Mouse (Mus musculus) liver, embryonic 13.5 days (tissue): Measurements from ENCODE around the gene Tmem192. TPM values are rescaled to one million over a fixed set of nuclear protein-coding genes. Genes with fewer than 3 reads are reported as not detected.

Source experiments
- ATAC-seq: fragments of 200-750 bp; cut with Nextera tagmentation; 2 replicates; pipeline ENCODE4 v1.8.0; 2017; ENCODE audit warnings: low read depth, mild to moderate bottlenecking, moderate number of reproducible peaks, moderate library complexity
- DNase-seq: peaks from one replicate; pipeline ENCODE4 v3.0.0; 2022
- H3K27ac ChIP-seq: fragments of 300-500 bp; sonication (generic); 2 replicates; pipeline ENCODE4 v1.5.1; 2015; ENCODE audit warnings: moderate library complexity, mild to moderate bottlenecking, inconsistent platforms
- H3K27me3 ChIP-seq: fragments of 300-500 bp; sonication (generic); 2 replicates; pipeline ENCODE4 v1.6.1; 2015; ENCODE audit warnings: mild to moderate bottlenecking, inconsistent platforms
- H3K36me3 ChIP-seq: fragments of 300-500 bp; sonication (generic); 2 replicates; pipeline ENCODE4 v1.6.1; 2015; ENCODE audit warnings: mild to moderate bottlenecking, inconsistent platforms
- H3K4me1 ChIP-seq: fragments of 300-500 bp; sonication (generic); replicated peaks from 2 replicates; pipeline ENCODE4 v1.6.1; 2015; ENCODE audit warnings: inconsistent platforms
- H3K4me2 ChIP-seq: fragments of 300-500 bp; sonication (generic); 2 replicates; pipeline ENCODE4 v1.6.1; 2015; ENCODE audit warnings: inconsistent platforms, mild to moderate bottlenecking, moderate library complexity
- H3K4me3 ChIP-seq: fragments of 300-500 bp; sonication (generic); replicated peaks from 2 replicates; pipeline ENCODE4 v1.5.1; 2015; ENCODE audit warnings: mild to moderate bottlenecking, inconsistent platforms
- H3K9ac ChIP-seq: fragments of 300-500 bp; sonication (generic); 2 replicates; pipeline ENCODE4 v1.6.1; 2015; ENCODE audit warnings: mild to moderate bottlenecking, inconsistent platforms
- H3K9me3 ChIP-seq: fragments of 300-500 bp; sonication (generic); replicated peaks from 2 replicates; pipeline ENCODE4 v1.6.1; 2016; ENCODE audit warnings: inconsistent platforms
- WGBS: fragments of 180-500 bp; shearing (Covaris S2); methylation state at CpG from one replicate; pipeline ENCODE4 v1.1.7; 2015; ENCODE audit not compliant: insufficient replicate concordance; 5-methylcytosine and 5-hydroxymethylcytosine counted together
- polyA plus RNA-seq: library from polyadenylated mRNA; unstranded; fragments of >200 nt; fragmentation: Nextera tagmentation; extraction: Ambion mirVana; gene quantifications from 2 replicates; pipeline ENCODE4 v1.2.1, GENCODE M21; 2015

Gene Tmem192
- polyA plus RNA-seq, 1 experiment from 2014 or later: 17.6 TPM

DNA sequence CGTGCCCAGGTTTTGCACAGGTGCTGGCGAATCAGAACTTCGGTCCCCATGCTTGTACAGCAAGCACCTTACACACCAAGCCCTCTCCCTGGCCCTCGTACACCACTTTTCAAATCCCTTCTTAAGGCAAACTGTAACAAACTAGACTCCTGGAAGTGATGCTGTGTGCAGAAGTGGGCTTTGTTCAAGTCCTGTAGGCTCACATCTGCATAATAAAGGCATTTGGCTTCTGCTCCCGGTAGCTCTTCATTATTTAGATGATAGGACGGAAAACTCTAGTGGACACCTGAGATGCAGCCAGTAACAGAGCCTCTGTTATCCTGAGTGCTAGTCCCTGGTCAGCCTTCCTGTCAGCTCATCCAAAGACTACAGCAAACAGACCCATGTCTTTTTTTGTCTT is 18.0 kb upstream of the Tmem192 start:
- 73% methylated on average over 6 of the region's 6 CpGs for WGBS
- Histone ChIP-seq H3K4me3 (no peak overlapping the region), H3K9ac (no peak overlapping the region), H3K9me3 (no peaks in the 10 kb centered on the region), H3K27ac (no peak overlapping the region), H3K4me1 (no peaks in the 10 kb centered on the region), H3K4me2 (no peak overlapping the region), H3K36me3 (no peaks in the 10 kb centered on the region), H3K27me3 (no peaks in the 10 kb centered on the region)
- ATAC-seq: no peak
- DNase-seq: no peak

DNA sequence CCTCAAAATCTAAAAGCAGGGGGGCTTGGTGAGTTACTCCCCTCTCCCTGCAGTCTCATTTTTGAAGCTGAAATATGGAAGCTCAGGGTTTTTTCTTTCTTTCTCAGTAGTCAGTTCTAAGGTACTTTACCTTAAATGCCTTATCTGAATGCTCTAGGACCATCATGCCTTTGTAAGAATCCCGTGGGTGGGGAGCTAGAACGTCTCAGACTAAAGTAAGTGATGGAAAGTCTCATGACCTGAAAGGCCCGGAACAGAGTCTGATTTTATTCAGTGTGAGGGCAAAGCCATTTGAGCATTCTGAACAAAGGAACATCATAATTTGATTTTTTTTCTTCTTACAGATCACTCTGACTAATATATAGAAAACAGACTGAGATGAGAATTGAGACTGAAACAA is 12.0 kb upstream of the Tmem192 start:
- DNase-seq (no peak), ATAC-seq (no peak)
- 62% methylated on average over 3 of the region's 3 CpGs for WGBS
- Histone ChIP-seq H3K4me1 (no peaks in the 10 kb centered on the region), H3K27ac (no peak overlapping the region), H3K27me3 (no peaks in the 10 kb centered on the region), H3K9ac (no peak overlapping the region), H3K36me3 (no peaks in the 10 kb centered on the region), H3K4me2 (no peak overlapping the region), H3K9me3 (no peaks in the 10 kb centered on the region), H3K4me3 (no peak overlapping the region)

DNA sequence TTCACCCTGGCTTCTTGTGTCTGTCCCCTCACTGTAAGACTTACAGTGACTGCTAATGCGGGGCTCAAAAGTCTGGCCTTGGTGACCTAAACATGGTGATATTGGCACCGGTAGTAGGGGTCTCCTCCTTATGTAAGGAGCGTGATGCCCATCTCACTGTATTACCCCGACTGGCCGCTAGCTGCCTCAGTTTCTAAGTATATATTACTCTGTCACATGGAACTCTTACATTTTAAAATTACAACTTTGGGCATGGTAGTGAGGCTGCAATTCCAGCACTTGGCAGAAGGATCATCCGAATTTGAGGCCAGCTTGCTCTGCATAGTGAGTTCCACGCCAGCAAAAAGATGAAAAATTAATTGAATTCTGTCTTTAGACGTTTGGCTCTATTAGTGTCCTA is 6.0 kb upstream of the Tmem192 start:
- DNase-seq (no peak), ATAC-seq (no peak)
- H3K4me2 ChIP-seq: no peak overlapping the region
- no peaks in the 10 kb centered on the region for H3K36me3 ChIP-seq
- no peaks in the 10 kb centered on the region for H3K9me3 ChIP-seq
- H3K4me3 ChIP-seq: no peak overlapping the region
- no peak overlapping the region for H3K27ac ChIP-seq
- no peaks in the 10 kb centered on the region; the same call in 1 of the 2 replicates for H3K4me1 ChIP-seq
- WGBS: 61% methylated on average over 8 of the region's 8 CpGs
- no peak overlapping the region for H3K9ac ChIP-seq
- H3K27me3 ChIP-seq: no peaks in the 10 kb centered on the region

DNA sequence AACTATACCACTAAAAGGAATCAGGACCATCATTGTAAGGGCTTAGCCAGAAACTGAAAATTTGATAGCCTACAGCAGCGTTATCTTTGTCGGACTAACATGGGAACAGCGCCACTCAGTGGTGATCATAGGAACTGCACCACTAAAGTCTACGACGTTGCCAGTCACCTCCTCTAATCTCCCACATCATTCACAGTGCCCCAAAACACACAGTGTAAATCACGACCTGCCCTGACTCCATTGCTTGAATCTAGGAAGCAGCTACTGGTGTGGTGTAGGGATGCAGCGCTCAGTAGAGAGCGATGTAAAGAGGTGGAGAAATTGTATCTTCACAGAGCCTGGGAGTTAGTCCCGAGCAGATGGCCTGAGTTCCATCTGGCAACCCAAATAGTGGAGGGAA is 5.5 kb upstream of the Tmem192 start:
- 0 out of 2 replicates have a peak, but pooled peaks have one; percentile 26 for ATAC-seq
- H3K27me3 ChIP-seq: no peaks in the 10 kb centered on the region
- 15% methylated on average over 9 of the region's 9 CpGs for WGBS
- H3K27ac ChIP-seq: no peak overlapping the region
- H3K4me1 ChIP-seq: no peaks in the 10 kb centered on the region; the same call in 1 of the 2 replicates
- no peaks in the 10 kb centered on the region for H3K36me3 ChIP-seq
- H3K9ac ChIP-seq: no peak overlapping the region
- H3K4me3 ChIP-seq: no peak overlapping the region
- DNase-seq: peak; percentile 26
- H3K9me3 ChIP-seq: no peaks in the 10 kb centered on the region
- H3K4me2 ChIP-seq: no peak overlapping the region

DNA sequence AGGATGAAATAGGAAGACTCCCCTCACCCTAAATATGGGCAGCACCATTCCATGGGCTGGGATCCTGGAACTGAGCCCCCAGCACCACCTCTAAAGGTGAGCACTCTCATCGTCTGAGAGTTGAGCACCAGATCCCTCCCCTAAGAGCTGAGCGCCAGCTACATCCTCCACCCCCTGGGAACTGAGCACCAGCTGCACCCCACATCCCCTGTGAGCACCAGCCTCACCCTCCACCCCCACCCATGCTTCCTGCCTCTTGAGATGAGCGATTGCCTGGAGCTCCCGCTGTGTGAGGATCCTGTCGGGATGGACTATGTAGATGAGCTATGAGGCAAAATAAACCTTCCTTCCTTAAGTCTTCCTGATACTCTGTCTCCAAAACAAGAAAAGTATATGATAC is 4.0 kb upstream of the Tmem192 start:
- no peak overlapping the region for H3K27ac ChIP-seq
- 32% methylated on average over 5 of the region's 5 CpGs for WGBS
- no peak for DNase-seq

DNA sequence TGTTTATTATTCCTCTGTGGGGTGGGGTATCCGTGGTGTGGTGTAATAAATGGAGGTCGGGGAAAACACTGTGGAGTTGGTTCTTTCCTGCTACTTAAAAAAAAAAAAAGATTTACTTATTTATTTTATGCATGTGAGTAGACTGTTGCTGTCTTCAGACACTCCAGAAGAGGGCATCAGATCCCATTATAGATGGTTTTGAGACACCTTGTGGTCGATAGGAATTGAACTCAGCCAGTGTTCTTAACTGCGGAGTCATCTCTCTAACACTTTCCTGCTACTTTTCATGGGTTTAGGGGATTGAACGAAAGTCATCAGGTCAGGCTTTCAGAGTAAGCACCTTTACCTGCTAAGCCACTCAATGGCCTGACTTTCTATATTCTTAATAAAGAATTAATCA is 2.2 kb upstream of the Tmem192 start:
- no peak overlapping the region for H3K4me3 ChIP-seq
- no peak overlapping the region for H3K4me2 ChIP-seq
- no peak overlapping the region for H3K9ac ChIP-seq
- no peaks in the 10 kb centered on the region for H3K9me3 ChIP-seq
- ATAC-seq (no peak), DNase-seq (no peak)
- no peaks in the 10 kb centered on the region for H3K36me3 ChIP-seq
- WGBS: 19% methylated on average over 5 of the region's 5 CpGs
- no peaks in the 10 kb centered on the region for H3K27me3 ChIP-seq
- H3K4me1 ChIP-seq: peaks cover 5% of the 10 kb centered on the region
- H3K27ac ChIP-seq: no peak overlapping the region

More for the DNA sequence above, 4.0 kb upstream of the Tmem192 start:
- Histone ChIP-seq H3K9ac (no peak overlapping the region), H3K4me1 (peaks cover 5% of the 10 kb centered on the region), H3K4me2 (no peak overlapping the region), H3K36me3 (no peaks in the 10 kb centered on the region), H3K27me3 (no peaks in the 10 kb centered on the region), H3K9me3 (no peaks in the 10 kb centered on the region), H3K4me3 (no peak overlapping the region)
- ATAC-seq: no peak

DNA sequence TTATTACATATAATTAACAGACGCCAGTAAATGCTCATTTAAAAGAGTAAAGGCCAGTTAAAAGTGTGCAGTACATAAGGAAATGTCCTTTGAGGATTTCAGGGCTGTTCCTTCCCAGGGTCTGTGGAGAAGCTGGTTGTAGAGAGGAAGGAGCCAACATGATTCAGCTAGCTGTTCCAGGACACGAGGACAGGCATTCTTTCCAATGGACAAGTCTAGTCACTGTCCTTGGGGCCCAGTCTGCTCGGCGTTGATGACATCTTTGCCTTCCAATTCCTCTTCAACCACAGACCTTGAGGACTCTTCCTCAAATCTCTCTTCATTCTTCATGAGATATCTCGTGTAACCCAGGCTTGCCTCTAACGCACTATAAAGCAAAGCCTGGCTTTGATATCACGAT is 1.4 kb upstream of the Tmem192 start:
- no peaks in the 10 kb centered on the region for H3K9me3 ChIP-seq
- no peak overlapping the region for H3K4me3 ChIP-seq
- H3K4me2 ChIP-seq: 0 out of 2 replicates have a peak overlapping the region, but pooled peaks have one; percentile 58
- no peaks in the 10 kb centered on the region for H3K36me3 ChIP-seq
- ATAC-seq (no peak), DNase-seq (no peak)
- H3K27ac ChIP-seq: no peak overlapping the region
- H3K27me3 ChIP-seq: no peaks in the 10 kb centered on the region
- WGBS: 38% methylated on average over 7 of the region's 7 CpGs
- peaks cover 5% of the 10 kb centered on the region for H3K4me1 ChIP-seq
- H3K9ac ChIP-seq: no peak overlapping the region

DNA sequence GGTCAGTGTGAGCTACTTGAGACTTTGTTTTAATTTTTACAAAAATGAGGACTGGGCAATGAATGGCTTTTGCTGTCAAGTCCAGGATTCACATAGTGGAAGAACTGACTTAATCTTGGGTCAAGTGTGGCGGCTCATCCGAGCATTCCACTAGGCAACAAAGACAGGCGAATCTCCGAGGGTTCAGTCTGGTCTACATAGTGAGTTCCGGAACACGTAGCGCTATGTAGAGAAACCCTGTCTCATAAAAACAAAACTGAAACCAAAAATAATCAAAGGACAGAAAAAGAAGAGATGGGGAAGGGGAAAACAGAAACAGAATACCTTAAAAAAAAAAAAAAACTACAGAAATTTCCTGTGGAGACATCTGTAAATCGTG is 555 bp upstream of the Tmem192 start:
- no peaks in the 10 kb centered on the region for H3K9me3 ChIP-seq
- H3K9ac ChIP-seq: peak overlapping the region; percentile 55; the same call in 1 of the 2 replicates
- H3K27ac ChIP-seq: no peak overlapping the region
- 38% methylated on average over 8 of the region's 8 CpGs for WGBS
- no peaks in the 10 kb centered on the region for H3K36me3 ChIP-seq
- peak overlapping the region; percentile 58 for H3K4me2 ChIP-seq
- peak overlapping the region; percentile 76 for H3K4me3 ChIP-seq
- ATAC-seq: no peak
- peaks cover 5% of the 10 kb centered on the region for H3K4me1 ChIP-seq
- H3K27me3 ChIP-seq: no peaks in the 10 kb centered on the region
- DNase-seq: no peak

DNA sequence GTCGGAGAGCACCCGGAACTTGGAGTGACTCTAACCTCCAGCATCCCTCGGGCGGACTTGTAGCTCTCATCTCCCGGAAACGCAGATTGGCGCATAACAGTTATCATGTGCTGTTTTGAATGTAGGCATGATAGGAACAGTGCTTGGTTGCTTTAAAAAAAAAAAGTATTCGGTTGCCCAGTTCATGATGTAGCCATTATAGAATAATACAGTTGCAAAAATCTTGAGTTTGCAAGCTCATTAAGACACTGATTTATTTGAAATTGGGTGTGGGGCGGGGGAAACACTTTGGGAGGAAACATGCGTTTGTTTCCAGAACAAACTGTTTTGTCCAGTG is 681 bp downstream of the Tmem192 start:
- 8% methylated on average over 10 of the region's 10 CpGs for WGBS
- Histone ChIP-seq H3K9ac (peak overlapping the region; percentile 76), H3K4me3 (peak overlapping the region; percentile 76), H3K27me3 (no peaks in the 10 kb centered on the region), H3K27ac (peak overlapping the region; percentile 76; the same call in 1 of the 2 replicates), H3K4me1 (peaks cover 5% of the 10 kb centered on the region), H3K36me3 (no peaks in the 10 kb centered on the region), H3K9me3 (no peaks in the 10 kb centered on the region), H3K4me2 (peak overlapping the region; percentile 87)
- DNase-seq (no peak), ATAC-seq (no peak)

DNA sequence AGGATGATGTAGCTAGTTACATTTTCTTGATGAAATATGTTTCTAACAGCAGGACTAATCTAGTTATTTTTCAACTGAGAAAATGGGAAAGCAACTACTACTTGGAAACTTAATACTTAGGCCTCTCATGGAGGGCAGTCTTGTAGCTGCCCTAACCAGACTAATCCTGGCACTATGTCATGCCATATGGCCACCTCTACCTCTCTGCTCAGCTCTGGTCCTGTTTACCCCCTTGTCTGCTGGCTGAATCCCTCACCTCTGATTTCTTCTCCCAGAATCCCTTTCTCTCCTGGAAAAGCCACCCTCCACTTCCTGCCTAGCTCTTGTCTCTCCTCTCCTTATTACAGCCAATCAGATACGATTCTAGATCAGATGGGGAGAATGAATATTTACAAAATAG is 1.4 kb downstream of the Tmem192 start:
- DNase-seq: no peak
- Histone ChIP-seq H3K27ac (no peak overlapping the region), H3K4me3 (no peak overlapping the region), H3K36me3 (no peaks in the 10 kb centered on the region), H3K9me3 (no peaks in the 10 kb centered on the region), H3K27me3 (no peaks in the 10 kb centered on the region), H3K4me2 (0 out of 2 replicates have a peak overlapping the region, but pooled peaks have one; percentile 87), H3K4me1 (peaks cover 5% of the 10 kb centered on the region), H3K9ac (no peak overlapping the region)
- 80% methylated on average over 1 of the region's 1 CpGs for WGBS
- no peak for ATAC-seq

DNA sequence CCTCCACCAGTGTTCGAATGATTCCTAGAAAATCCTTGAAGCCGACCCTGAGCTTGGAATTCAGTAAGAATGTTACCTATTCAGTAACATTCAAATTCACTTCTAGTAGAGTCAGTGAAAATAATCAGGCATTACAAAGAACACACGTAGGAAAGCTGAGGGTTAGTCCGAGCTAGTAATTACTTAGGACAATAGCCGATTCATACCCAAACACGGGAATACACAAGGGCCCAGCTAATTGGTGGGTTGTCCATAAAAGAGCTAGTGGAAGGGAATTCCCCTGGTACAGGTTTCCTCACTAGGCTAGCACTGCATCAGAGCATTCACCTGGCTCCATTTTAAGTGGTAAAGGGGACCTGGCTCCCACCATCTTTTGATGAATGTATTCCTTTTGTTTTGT is 5.1 kb downstream of the Tmem192 start:
- no peaks in the 10 kb centered on the region for H3K9me3 ChIP-seq
- H3K9ac ChIP-seq: no peak overlapping the region
- no peak overlapping the region for H3K27ac ChIP-seq
- peaks cover 5% of the 10 kb centered on the region for H3K4me1 ChIP-seq
- no peaks in the 10 kb centered on the region for H3K27me3 ChIP-seq
- H3K4me2 ChIP-seq: no peak overlapping the region
- ATAC-seq (no peak), DNase-seq (no peak)
- WGBS: 82% methylated on average over 6 of the region's 6 CpGs
- H3K4me3 ChIP-seq: no peak overlapping the region
- no peaks in the 10 kb centered on the region for H3K36me3 ChIP-seq

DNA sequence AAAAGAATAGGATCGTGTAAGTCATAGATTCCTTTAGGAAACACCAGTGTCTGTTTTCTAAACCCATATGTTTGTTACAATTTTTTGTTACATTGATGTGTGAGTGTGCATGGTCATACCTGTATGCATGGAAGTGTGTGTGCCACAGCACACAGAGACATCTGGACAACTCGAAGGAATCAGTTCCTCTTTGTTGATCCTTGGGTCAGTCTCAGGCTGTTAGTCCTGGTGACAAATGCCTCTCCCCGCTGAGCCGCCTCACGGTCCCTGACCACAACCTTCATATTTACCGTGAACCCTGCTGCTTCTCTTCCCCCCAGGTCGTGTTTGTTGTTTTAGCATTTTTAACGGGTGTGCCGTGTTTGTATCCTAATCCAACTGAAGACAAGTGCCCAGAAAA is 12.0 kb downstream of the Tmem192 start:
- WGBS: 67% methylated on average over 9 of the region's 9 CpGs

More for the DNA sequence above, 12.0 kb downstream of the Tmem192 start:
- no peak overlapping the region for H3K4me3 ChIP-seq
- H3K27ac ChIP-seq: no peak overlapping the region
- H3K27me3 ChIP-seq: no peaks in the 10 kb centered on the region
- peaks cover 18% of the 10 kb centered on the region for H3K36me3 ChIP-seq
- H3K9ac ChIP-seq: no peak overlapping the region
- no peak overlapping the region for H3K4me2 ChIP-seq
- H3K4me1 ChIP-seq: no peaks in the 10 kb centered on the region
- no peak for DNase-seq
- ATAC-seq: no peak
- H3K9me3 ChIP-seq: no peaks in the 10 kb centered on the region
